Mouse (Mus musculus) gonadal fat pad, adult 2 months (tissue): ENCODE data around the gene Ferd3l. TPM values are rescaled to one million over a fixed set of nuclear protein-coding genes. Genes with fewer than 3 reads are reported as not detected.

Experiments used
- DNase-seq: peaks from one replicate; pipeline ENCODE4 v3.0.0-alpha.2; 2012; ENCODE audit warnings: low read depth
- polyA plus RNA-seq: library from polyadenylated mRNA; depleted of rRNA; stranded (reverse); fragments of >200 nt; gene quantifications from 2 replicates; pipeline ENCODE4 v1.2.3, GENCODE M21; 2012; rRNA removed

Ferd3l gene
- polyA plus RNA-seq, 1 experiment, result not detected

GRCm38 (mm10) chr12:33965661-33966360 is 37.6 kb downstream of the Ferd3l start:
- no peak for DNase-seq

- DNase-seq, result no peak
These were observed 38.5 kb downstream of the Ferd3l start for GRCm38 (mm10) chr12:33966490-33967415.

GRCm38 (mm10) chr12:33967514-33967913 is 39.3 kb downstream of the Ferd3l start:
- DNase-seq, result no peak

- DNase-seq, result no peak
These were observed 40.0 kb downstream of the Ferd3l start for GRCm38 (mm10) chr12:33968041-33968897.

GRCm38 (mm10) chr12:33968898-33969178 is 40.6 kb downstream of the Ferd3l start:
- DNase-seq, result no peak

Other genes starting within 250 kb of the Ferd3l start
- 12.4 and 12.8 TPM in 2 replicates for gene Twist1, start 29.2 kb downstream of the Ferd3l start, polyA plus RNA-seq